Mouse (Mus musculus) midbrain, embryonic 12.5 days (tissue): ENCODE data around the gene A730061H03Rik. TPM values are rescaled to one million over a fixed set of nuclear protein-coding genes. Genes with fewer than 3 reads are reported as not detected.
A peak's percentile ranks its signal among the peaks of the same experiment; 100 is the strongest.

Experiments used
- ATAC-seq: fragments of 200-750 bp; cut with Nextera tagmentation; 2 replicates; pipeline ENCODE4 v1.8.0; 2017; ENCODE audit warnings: low read depth, moderate TSS enrichment, moderate library complexity; ENCODE audit not compliant: low FRiP score
- H3K27ac ChIP-seq: fragments of 300-500 bp; sonication (generic); replicated peaks from 2 replicates; pipeline ENCODE4 v1.5.1; 2016; ENCODE audit warnings: mild to moderate bottlenecking
- H3K27me3 ChIP-seq: fragments of 300-500 bp; sonication (generic); 2 replicates; pipeline ENCODE4 v1.6.1; 2016; ENCODE audit warnings: mild to moderate bottlenecking
- H3K36me3 ChIP-seq: fragments of 300-500 bp; sonication (generic); 2 replicates; pipeline ENCODE4 v1.6.1; 2016
- H3K4me1 ChIP-seq: fragments of 300-500 bp; sonication (generic); 2 replicates; pipeline ENCODE4 v1.6.1; 2016
- H3K4me2 ChIP-seq: fragments of 300-500 bp; sonication (generic); replicated peaks from 2 replicates; pipeline ENCODE4 v1.6.1; 2016; ENCODE audit warnings: mild to moderate bottlenecking, moderate library complexity
- H3K4me3 ChIP-seq: fragments of 300-500 bp; sonication (generic); 2 replicates; pipeline ENCODE4 v1.5.1; 2016; ENCODE audit warnings: mild to moderate bottlenecking
- H3K9ac ChIP-seq: fragments of 300-500 bp; sonication (generic); replicated peaks from 2 replicates; pipeline ENCODE4 v1.6.1; 2016; ENCODE audit warnings: mild to moderate bottlenecking, moderate library complexity
- H3K9me3 ChIP-seq: fragments of 300-500 bp; sonication (generic); 2 replicates; pipeline ENCODE4 v1.6.1; 2016; ENCODE audit warnings: mild to moderate bottlenecking
- WGBS: fragments of 180-500 bp; shearing (Covaris S2); methylation state at CpG from one replicate; pipeline ENCODE4 v1.1.7; 2016; 5-methylcytosine and 5-hydroxymethylcytosine counted together
- polyA plus RNA-seq: library from polyadenylated mRNA; unstranded; fragments of >200 nt; fragmentation: Nextera tagmentation; extraction: Ambion mirVana; gene quantifications from 2 replicates; pipeline ENCODE4 v1.2.1, GENCODE M21; 2016

Gene A730061H03Rik
- polyA plus RNA-seq = not detected in 2 replicates

DNA sequence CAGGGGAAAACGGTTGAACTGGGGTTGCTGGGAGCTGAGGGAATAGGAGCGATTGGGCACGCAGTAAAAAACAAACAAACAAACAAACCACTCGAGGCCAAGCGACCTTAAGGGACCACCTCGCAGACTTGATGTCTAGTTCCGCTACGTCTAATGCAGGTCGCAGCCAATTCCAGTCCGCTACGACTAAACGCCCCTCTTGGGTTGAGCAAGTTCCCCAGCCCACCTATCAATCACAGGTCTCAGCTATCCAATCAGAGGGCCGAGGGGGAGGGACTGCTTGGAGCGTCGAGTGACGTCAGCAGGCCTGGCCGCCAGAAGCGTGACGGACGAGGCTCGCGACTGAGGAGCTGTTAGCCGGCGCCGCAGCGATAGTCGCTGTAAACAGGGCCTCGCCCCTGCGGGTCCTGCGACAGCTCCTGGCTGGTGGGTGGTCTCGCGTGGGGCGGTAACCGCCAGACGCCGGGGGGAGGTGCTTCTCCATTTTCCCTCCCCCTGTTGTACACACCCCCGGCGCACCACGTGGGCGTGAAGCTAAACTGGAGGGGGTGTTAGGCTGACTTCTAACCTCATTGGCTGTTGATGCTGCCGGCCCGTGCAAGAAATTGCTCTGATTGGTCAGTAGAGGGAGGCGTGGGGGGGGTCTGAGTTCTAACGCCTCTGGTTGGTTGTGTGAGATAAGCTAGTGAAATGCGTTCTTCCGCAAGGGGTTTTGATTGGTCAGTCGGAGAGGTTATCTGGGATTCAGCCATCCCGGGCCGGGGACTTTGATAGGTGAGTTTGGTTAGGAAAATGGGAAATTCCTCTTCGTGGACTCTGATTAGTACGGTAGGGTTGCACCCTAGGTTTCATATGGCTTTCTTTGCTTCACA lies at the start of gene A730061H03Rik:
Gene A730061H03Rik (minus strand): TSS at position 205 of the 872 bp plus-strand sequence.
- Histone ChIP-seq H3K9me3 (no peaks in the 10 kb centered on the region), H3K9ac (peak within 1 kb of the TSS; percentile 74), H3K27ac (peak within 1 kb of the TSS; percentile 98), H3K4me1 (peaks cover 18% of the 10 kb centered on the region), H3K36me3 (peaks cover 22% of the 10 kb centered on the region), H3K4me3 (peak within 1 kb of the TSS; percentile 65), H3K4me2 (peak within 1 kb of the TSS; percentile 86), H3K27me3 (no peaks in the 10 kb centered on the region)
- WGBS = under 1% methylated on average over 51 of the region's 51 CpGs
- ATAC-seq = peak; percentile 96

DNA sequence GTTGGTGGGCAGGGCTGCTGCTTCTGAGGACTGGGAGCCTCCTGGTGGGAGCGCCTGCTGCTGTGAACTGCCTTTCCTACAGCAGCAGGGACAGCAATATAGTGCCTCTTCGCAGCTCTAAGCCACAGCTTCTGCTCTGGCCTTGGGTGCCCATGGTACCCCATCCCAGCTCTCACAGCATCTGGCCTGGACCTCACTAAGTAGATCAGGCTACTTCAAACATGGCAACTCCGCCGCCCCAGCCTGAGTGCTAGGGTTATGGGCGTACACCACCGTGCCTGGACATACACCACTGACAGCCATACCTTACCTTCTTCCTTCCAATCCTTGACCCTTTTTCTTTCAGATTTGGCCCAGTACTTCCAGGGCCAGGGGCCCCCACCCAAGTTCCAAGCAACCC lies 48.1 kb upstream of the A730061H03Rik start:
- Histone ChIP-seq H3K27me3 (no peaks in the 10 kb centered on the region), H3K9ac (no peak overlapping the region), H3K36me3 (peaks cover 44% of the 10 kb centered on the region), H3K4me3 (no peak overlapping the region), H3K4me2 (no peak overlapping the region), H3K27ac (no peak overlapping the region), H3K4me1 (peaks cover 10% of the 10 kb centered on the region; the same call in 1 of the 2 replicates), H3K9me3 (no peaks in the 10 kb centered on the region)
- WGBS = 97% methylated on average over 6 of the region's 6 CpGs
- no peak for ATAC-seq

DNA sequence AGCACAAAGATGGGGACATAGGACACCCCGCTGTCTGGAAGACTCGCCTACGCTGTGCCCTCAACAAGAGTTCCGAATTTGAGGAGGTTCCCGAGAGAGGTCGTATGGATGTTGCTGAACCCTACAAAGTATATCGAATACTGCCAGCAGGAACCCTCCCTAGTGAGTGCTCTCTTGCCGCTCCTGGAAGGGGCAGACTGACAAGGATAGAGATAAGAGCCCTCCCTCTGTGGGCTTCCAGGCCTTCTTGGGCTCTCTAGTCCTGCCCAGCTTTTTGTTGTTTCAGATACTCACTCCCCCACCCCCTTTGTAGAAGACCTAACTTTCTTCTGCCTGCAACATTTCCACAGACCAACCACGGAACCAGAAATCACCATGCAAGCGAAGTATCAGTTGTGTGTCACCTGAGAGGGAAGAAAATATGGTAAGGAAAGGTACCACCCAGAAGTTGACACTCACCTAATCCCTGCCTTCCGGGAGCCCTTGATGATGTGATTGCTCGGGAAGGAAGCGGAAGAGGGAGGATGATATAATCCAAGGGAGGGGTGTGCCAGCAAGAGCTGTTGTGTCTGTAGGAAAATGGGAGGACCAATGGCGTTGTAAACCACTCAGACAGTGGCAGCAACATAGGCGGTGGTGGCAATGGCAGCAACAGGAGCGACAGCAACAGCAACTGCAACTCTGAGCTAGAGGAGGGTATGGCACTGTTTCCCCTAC lies 45.7 kb upstream of the A730061H03Rik start:
- Histone ChIP-seq H3K36me3 (peaks cover 68% of the 10 kb centered on the region), H3K4me3 (no peak overlapping the region), H3K4me2 (no peak overlapping the region), H3K4me1 (peaks cover 10% of the 10 kb centered on the region; the same call in 1 of the 2 replicates), H3K9me3 (no peaks in the 10 kb centered on the region), H3K9ac (no peak overlapping the region), H3K27ac (no peak overlapping the region), H3K27me3 (no peaks in the 10 kb centered on the region)
- WGBS = 95% methylated on average over 16 of the region's 16 CpGs
- ATAC-seq = no peak

DNA sequence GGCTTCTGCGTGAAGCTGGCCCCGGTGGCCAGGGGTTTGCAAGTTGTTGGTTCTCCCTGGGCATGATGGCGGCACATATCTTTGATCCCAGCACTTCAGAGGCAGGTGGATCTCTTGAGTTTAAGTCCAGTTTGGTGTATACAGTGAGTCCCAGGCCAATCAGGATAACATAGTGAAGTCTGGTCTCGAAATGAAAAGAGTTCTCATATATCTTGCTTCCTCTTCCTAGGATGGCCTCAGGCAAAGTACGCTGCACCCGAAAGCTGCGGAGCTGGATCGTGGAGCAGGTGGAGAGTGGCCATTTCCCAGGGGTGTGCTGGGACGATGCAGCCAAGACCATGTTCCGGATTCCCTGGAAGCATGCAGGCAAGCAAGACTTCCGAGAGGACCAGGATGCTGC lies 44.6 kb upstream of the A730061H03Rik start:
- Histone ChIP-seq H3K4me1 (peaks cover 10% of the 10 kb centered on the region; the same call in 1 of the 2 replicates), H3K9me3 (no peaks in the 10 kb centered on the region), H3K4me2 (no peak overlapping the region), H3K9ac (no peak overlapping the region), H3K27me3 (no peaks in the 10 kb centered on the region), H3K36me3 (peaks cover 79% of the 10 kb centered on the region), H3K4me3 (no peak overlapping the region), H3K27ac (no peak overlapping the region)
- ATAC-seq = no peak
- 93% methylated on average over 11 of the region's 11 CpGs for WGBS

DNA sequence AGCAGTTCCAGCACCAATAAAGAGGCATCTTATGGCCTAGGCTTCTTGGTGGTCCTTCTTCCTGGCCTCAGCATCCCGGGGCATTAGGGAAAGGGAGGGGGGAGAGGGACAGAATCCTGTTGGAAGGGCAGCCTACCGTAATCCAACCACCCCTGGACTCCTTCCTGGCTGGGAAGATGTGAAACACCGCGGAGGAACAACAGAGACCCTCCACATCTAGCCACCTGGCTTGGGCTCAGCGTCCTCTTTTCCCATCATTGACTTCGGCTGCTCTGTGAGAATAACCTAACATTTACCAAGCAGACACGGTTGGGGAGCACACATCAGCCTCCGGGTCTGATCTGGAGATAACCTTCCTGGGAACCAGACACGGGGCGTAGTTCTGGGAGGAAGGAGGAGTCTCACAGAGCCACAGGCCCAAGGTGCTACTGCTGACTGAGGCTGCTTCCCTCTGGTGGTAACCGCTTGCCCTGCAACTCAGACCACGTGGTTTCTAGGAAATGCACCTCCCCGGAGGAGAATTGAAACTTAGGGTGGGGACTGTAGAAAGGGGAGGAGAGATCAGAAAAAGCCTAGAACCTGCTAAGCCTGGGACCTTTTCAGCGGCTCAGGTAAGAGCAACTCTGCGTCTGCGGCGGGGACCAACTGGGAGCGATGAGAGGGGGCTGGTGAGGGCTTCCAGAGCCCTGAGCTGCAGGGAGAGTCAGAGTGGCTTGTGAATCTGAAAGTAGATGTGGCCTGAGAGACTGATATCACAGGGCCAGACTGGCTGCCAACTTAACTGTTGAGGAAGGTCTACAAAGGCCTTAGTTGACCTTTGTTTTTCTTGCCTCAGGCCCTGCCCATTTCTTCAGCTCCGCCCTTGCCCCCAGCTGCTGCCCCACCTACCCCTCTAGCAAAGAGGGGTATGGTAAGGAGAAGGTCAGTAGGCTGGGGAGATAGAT lies 43.7 kb upstream of the A730061H03Rik start:
- Histone ChIP-seq H3K4me1 (peaks cover 10% of the 10 kb centered on the region; the same call in 1 of the 2 replicates), H3K4me2 (peak overlapping the region; percentile 34), H3K36me3 (peaks cover 82% of the 10 kb centered on the region), H3K9me3 (no peaks in the 10 kb centered on the region), H3K27ac (no peak overlapping the region), H3K9ac (peak overlapping the region; percentile 39; the same call in 1 of the 2 replicates), H3K27me3 (no peaks in the 10 kb centered on the region), H3K4me3 (peak overlapping the region; percentile 12; the same call in 1 of the 2 replicates)
- WGBS = 27% methylated on average over 19 of the region's 19 CpGs
- peak; percentile 79 for ATAC-seq

DNA sequence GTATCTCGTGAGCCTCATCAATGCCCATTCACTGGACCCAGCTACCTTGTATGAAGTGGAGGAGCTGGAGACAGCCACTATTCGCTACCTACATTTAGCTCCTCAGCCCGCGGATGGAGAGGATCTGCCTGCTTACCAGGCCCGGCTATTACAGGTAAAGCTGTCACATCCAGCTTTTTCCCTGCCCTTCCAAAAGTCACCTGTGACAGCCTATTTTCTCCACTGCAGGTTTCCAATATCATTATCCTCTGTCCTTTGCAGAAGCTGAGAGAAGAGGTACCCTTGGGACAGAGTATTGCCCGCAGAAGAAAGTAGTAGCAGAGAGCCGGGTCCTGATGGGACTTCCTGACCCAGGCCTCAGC lies 43.0 kb upstream of the A730061H03Rik start, which contains the start of gene Irf9:
Gene Irf9 (plus strand): TSS at position 301 of the 362 bp plus-strand sequence.
- Histone ChIP-seq H3K4me1 (peaks cover 10% of the 10 kb centered on the region; the same call in 1 of the 2 replicates), H3K36me3 (peaks cover 81% of the 10 kb centered on the region), H3K27me3 (no peaks in the 10 kb centered on the region), H3K4me2 (peak within 1 kb of the TSS; percentile 34), H3K9me3 (no peaks in the 10 kb centered on the region), H3K4me3 (peak within 1 kb of the TSS; percentile 12; the same call in 1 of the 2 replicates), H3K27ac (no peak within 1 kb of the TSS), H3K9ac (peak within 1 kb of the TSS; percentile 39; the same call in 1 of the 2 replicates)
- 89% methylated on average over 7 of the region's 7 CpGs for whole genome bisulfite sequencing
- ATAC-seq = no peak

DNA sequence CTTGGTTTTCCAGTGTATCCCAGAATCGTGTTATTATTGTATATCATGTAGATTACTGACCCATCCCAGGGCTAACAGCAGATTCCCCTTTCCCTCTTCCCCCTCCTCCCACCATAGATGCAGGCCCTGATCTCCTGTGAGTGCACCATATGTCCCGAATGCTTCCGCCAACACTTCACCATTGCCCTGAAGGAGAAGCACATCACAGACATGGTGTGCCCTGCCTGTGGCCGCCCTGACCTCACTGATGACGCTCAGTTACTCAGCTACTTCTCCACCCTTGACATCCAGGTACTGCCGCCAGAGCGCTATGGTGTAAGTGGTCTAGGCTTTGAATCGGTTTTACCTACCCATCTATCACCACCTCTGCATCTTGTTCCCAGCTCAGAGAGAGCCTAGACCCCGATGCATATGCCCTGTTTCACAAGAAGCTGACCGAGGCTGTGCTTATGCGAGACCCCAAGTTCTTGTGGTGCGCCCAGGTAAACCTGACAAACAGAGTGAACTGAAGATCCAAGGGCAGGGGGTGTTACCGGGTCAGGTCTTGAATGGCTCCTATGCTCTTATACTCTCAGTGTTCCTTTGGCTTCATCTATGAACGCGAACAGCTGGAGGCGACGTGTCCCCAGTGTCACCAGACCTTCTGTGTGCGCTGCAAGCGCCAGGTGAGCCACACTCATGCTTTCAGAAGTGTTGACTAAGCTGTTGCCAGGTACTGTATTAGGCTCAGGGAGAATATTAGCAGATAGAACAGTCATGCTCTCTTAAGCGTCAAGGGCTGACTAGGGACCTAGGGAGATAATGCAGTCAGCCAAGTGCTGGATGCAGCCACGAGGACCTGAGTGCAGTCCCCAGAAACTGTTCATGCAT lies 38.5 kb upstream of the A730061H03Rik start:
- H3K9ac ChIP-seq = no peak overlapping the region
- 95% methylated on average over 21 of the region's 21 CpGs for WGBS
- H3K4me2 ChIP-seq = no peak overlapping the region
- peaks cover 3% of the 10 kb centered on the region; the same call in 1 of the 2 replicates for H3K4me1 ChIP-seq
- no peaks in the 10 kb centered on the region for H3K27me3 ChIP-seq
- H3K36me3 ChIP-seq = peaks cover 87% of the 10 kb centered on the region
- no peak overlapping the region for H3K27ac ChIP-seq
- H3K9me3 ChIP-seq = no peaks in the 10 kb centered on the region
- H3K4me3 ChIP-seq = no peak overlapping the region
- ATAC-seq = no peak

DNA sequence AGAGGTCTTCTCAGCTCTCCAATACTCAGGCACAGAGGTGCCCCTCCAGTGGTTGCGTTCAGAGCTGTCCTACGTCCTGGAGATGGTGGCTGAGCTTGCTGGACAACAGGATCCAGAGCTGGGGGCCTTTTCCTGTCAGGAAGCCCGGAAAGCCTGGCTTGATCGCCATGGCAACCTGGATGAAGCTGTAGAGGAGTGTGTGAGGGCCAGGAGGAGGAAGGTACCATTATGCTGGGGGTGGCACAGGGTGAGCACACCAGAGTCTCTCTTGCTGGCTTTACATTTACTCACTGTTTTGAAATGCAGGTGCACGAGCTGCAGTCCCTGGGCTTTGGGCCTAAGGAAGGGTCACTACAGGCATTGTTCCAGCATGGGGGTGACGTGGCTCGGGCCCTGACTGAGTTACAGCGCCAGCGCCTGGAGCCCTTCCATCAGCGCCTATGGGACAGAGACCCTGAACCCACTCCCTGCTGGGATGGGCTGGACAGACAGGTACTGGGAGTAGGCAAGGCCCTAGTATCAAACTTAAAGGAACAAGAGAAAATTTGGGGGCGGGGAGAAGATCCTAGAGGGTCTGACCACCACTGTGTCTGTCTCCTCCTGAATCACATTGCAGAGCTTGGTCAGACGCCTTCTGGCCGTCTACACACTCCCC lies 36.0 kb upstream of the A730061H03Rik start:
- Histone ChIP-seq H3K27me3 (no peaks in the 10 kb centered on the region), H3K9me3 (no peaks in the 10 kb centered on the region), H3K27ac (no peak overlapping the region), H3K9ac (no peak overlapping the region; the same call in 1 of the 2 replicates), H3K4me1 (peaks cover 17% of the 10 kb centered on the region), H3K36me3 (peaks cover 61% of the 10 kb centered on the region), H3K4me2 (no peak overlapping the region), H3K4me3 (no peak overlapping the region)
- no peak for ATAC-seq
- WGBS = 71% methylated on average over 13 of the region's 13 CpGs

DNA sequence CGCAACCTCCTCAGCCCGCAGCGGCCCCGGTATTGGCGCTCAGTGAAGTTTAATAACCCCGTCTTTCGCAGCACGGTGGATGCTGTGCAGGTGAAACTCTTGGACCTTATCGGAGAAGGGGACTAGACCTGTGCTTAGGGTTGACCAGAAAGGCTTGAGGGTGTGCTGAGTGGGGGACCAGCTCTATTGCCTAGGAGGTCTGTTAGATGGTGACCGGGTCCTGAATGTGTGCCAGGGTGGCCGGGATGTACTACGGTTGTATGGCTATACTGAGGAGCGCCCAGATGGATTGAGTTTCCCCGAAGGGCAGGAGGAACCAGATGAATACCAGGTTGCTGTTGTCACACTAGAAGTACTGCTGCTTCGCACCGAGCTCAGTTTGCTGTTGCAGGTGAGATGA lies 32.0 kb upstream of the A730061H03Rik start:
- peak overlapping the region; percentile 87 for H3K4me3 ChIP-seq

DNA sequence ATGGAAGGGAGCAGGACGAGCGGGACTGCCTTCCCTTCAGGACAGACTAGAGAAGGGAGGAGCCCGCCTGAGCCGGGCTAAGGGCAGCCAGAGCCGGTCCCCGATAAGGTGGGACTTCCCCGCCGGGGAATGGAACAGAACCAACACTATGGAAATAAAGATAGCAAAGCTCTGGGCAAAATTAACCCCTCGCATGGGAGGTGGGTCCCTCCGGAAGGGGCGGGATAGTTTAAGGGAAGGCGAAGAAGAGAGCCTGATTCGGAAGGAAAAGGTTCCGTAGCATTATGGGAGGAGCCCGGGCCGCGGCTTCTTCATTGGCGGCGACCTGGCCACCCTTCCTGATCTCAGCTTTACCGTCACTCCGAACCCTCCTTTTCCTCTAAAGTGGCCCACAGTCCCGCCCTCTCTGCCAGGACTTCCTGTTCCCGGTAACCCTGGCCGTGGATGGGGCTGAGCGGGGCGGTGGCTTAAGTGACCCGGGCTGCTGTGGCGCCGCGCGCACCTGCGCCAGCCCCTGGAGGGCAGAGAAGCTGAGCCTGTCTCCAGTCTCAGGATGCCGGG lies 31.2 kb upstream of the A730061H03Rik start, which contains the start of gene Rnf31:
Gene Rnf31 (plus strand): TSS at position 378 of the 561 bp plus-strand sequence.
- peaks cover 28% of the 10 kb centered on the region for H3K4me1 ChIP-seq
- peak within 1 kb of the TSS; percentile 90 for H3K9ac ChIP-seq
- H3K27me3 ChIP-seq = no peaks in the 10 kb centered on the region
- H3K4me2 ChIP-seq = peak within 1 kb of the TSS; percentile 79
- H3K9me3 ChIP-seq = no peaks in the 10 kb centered on the region
- H3K36me3 ChIP-seq = peaks cover 30% of the 10 kb centered on the region
- H3K4me3 ChIP-seq = peak within 1 kb of the TSS; percentile 87
- 0% methylated on average over 33 of the region's 33 CpGs for WGBS
- H3K27ac ChIP-seq = peak within 1 kb of the TSS; percentile 92
- ATAC-seq = peak; percentile 86

More for the DNA sequence above, 32.0 kb upstream of the A730061H03Rik start:
- H3K4me2 ChIP-seq = peak overlapping the region; percentile 79
- peaks cover 34% of the 10 kb centered on the region for H3K36me3 ChIP-seq
- no peaks in the 10 kb centered on the region for H3K27me3 ChIP-seq
- peak overlapping the region; percentile 92; the same call in 1 of the 2 replicates for H3K27ac ChIP-seq
- H3K9me3 ChIP-seq = no peaks in the 10 kb centered on the region
- 7% methylated on average over 16 of the region's 16 CpGs for WGBS
- peak overlapping the region; percentile 90 for H3K9ac ChIP-seq
- ATAC-seq = no peak
- H3K4me1 ChIP-seq = peaks cover 28% of the 10 kb centered on the region
